Mouse (Mus musculus): ENCODE results near the gene Cabin1.

DNA sequence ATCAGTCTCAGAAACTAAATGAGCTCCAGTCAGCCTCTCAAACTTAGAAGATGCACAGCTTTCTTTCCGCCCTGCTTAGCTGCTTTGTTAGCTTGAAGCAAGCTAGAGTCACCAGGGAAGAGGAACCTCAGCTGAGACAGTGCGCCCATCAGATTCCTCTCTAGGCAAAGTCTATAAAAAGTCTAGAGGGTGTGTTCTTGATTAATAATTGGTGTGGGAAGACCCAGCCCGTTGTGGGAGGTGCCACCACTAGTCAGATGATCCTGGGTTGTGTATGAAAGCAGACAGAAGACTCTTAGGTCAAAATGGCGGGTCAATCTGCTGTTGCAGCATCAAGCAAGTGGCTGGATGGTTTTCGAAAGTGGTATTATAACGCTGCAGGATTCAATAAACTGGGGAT lies 2.7 kb upstream of the Cabin1 start:
- TF ChIP-seq CTCF (IDR thresholded peaks at IDR 0.05; ENCODE audit: borderline replicate concordance, control insufficient read depth, extremely low read depth, insufficient read depth, low read length, poor library complexity) (no peak), POLR2A (IDR thresholded peaks at IDR 0.05; ENCODE audit: control insufficient read depth, extremely low read depth, insufficient read depth, low read length, poor library complexity) (no peak)

Data from thymus, adult 2 months (tissue).